In the genomic region with DNA sequence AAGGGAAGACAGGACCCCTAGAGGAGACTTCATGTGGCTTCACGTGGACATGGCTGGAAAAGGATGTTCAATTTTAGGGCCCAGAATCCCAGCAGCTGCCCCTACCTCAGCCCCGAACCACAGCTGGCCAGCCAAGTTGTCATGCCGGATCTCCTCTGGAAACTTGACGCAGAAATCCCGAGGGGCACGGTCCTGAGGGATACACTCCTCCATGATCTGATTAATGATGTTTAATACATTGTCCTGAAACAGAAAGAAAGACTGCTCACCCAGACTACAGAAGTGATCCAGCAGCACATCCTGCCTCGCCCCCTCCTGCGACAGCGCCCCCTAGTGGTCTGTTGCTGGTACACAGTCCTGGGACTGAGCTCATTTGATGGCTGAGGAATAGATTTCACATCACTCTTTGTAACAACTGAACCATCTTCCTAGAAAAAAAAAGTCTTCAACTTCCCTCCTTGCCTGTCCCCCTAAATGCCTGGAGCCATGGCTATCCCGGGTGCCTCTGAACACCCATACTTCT, we compare ENCODE assay signal across 8 mouse cellular contexts. TPM values are rescaled to one million over a fixed set of nuclear protein-coding genes. Genes with fewer than 3 reads are reported as not detected.
DNase-seq lines count a peak whose midpoint lies in the region; ATAC-seq and TF ChIP-seq lines count a peak whose summit lies in the region.

No protein-coding gene starts in this region.

- H3K4me3 ChIP-seq in forebrain, postnatal 0 days (ENCODE audit: low read depth, low read length): no peak overlapping the region
- no peak overlapping the region for H3K4me3 ChIP-seq in forebrain, embryonic 13.5 days
- no peak overlapping the region for H3K4me3 ChIP-seq in testis, adult 2 months (ENCODE audit: control insufficient read depth, low read depth, low read length)
- no peak overlapping the region for H3K4me3 ChIP-seq in embryonic facial prominence, embryonic 10.5 days

- no peak for DNase-seq in forebrain, postnatal 0 days
- DNase-seq in testis, postnatal 14 days (ENCODE audit: low spot score): no peak
- peak; percentile 64 for DNase-seq in embryonic facial prominence, embryonic 10.5 days (ENCODE audit: low spot score)
- DNase-seq in lung, postnatal 14 days: peak; percentile 58
- DNase-seq in thymus, adult 18-20 months: peak; percentile 61 to 65
- DNase-seq in frontal cortex, postnatal 36 days (ENCODE audit: low spot score in 2 of 2): no peak

- H3K4me1 ChIP-seq in forebrain, postnatal 0 days (ENCODE audit: insufficient read depth): no peaks in the 10 kb centered on the region
- H3K4me1 ChIP-seq in forebrain, embryonic 13.5 days: peaks cover 4% of the 10 kb centered on the region; the same call in 1 of the 2 replicates
- H3K4me1 ChIP-seq in testis, adult 2 months (ENCODE audit: control insufficient read depth, insufficient read depth, low read length): no peaks in the 10 kb centered on the region
- H3K4me1 ChIP-seq in embryonic facial prominence, embryonic 10.5 days: 0 out of 2 replicates have a peak, but pooled peaks cover 4% of the 10 kb centered on the region

- H3K36me3 ChIP-seq in forebrain, postnatal 0 days (ENCODE audit: insufficient read depth): no peaks in the 10 kb centered on the region; the same call in 1 of the 2 replicates
- H3K36me3 ChIP-seq in forebrain, embryonic 13.5 days (ENCODE audit: poor library complexity, severe bottlenecking): no peaks in the 10 kb centered on the region
- no peaks in the 10 kb centered on the region for H3K36me3 ChIP-seq in testis, adult 2 months (ENCODE audit: control insufficient read depth, insufficient read depth, low read length)
- no peaks in the 10 kb centered on the region for H3K36me3 ChIP-seq in embryonic facial prominence, embryonic 10.5 days (replicated peaks)

- 48% methylated on average over 10 of the region's 10 CpGs for WGBS in forebrain, postnatal 0 days
- 57% methylated on average over 10 of the region's 10 CpGs for WGBS in forebrain, embryonic 13.5 days
- 54% methylated on average over 10 of the region's 10 CpGs for WGBS in embryonic facial prominence, embryonic 10.5 days

- H3K9ac ChIP-seq in forebrain, postnatal 0 days: no peak overlapping the region
- H3K9ac ChIP-seq in forebrain, embryonic 13.5 days: no peak overlapping the region

- H3K27ac ChIP-seq in forebrain, postnatal 0 days (ENCODE audit: low read depth, low read length): no peak overlapping the region
- H3K27ac ChIP-seq in forebrain, embryonic 13.5 days: no peak overlapping the region
- no peak overlapping the region for H3K27ac ChIP-seq in testis, adult 2 months (ENCODE audit: control insufficient read depth, insufficient read depth, low read depth, low read length)
- no peak overlapping the region for H3K27ac ChIP-seq in embryonic facial prominence, embryonic 10.5 days (replicated peaks)

- no peak for TF ChIP-seq POLR2A in testis, adult 2 months (IDR thresholded peaks at IDR 0.05; ENCODE audit: control insufficient read depth, low read depth, low read length)

- H3K27me3 ChIP-seq in forebrain, postnatal 0 days (ENCODE audit: insufficient read depth, low read length): no peaks in the 10 kb centered on the region
- no peaks in the 10 kb centered on the region for H3K27me3 ChIP-seq in forebrain, embryonic 13.5 days
- no peaks in the 10 kb centered on the region for H3K27me3 ChIP-seq in testis, adult 2 months (ENCODE audit: control insufficient read depth, insufficient read depth, low read length)
- H3K27me3 ChIP-seq in embryonic facial prominence, embryonic 10.5 days (replicated peaks; ENCODE audit: low read depth, poor library complexity, severe bottlenecking): no peaks in the 10 kb centered on the region

- H3K4me2 ChIP-seq in forebrain, postnatal 0 days (ENCODE audit: low read depth): no peak overlapping the region
- no peak overlapping the region for H3K4me2 ChIP-seq in forebrain, embryonic 13.5 days

- peak; percentile 71 for TF ChIP-seq CTCF in forebrain, postnatal 0 days (IDR thresholded peaks at IDR 0.05; ENCODE audit: low read depth)
- TF ChIP-seq CTCF in testis, adult 2 months (IDR thresholded peaks at IDR 0.05; ENCODE audit: control insufficient read depth, insufficient read depth, insufficient replicate concordance, low read depth, low read length): peak; percentile 96; the same call in 1 of the 2 replicates

- no peak for ATAC-seq in forebrain, postnatal 0 days
- ATAC-seq in forebrain, embryonic 13.5 days: no peak

- no peaks in the 10 kb centered on the region for H3K9me3 ChIP-seq in forebrain, postnatal 0 days (ENCODE audit: low read length)
- no peaks in the 10 kb centered on the region for H3K9me3 ChIP-seq in forebrain, embryonic 13.5 days (replicated peaks)
- no peaks in the 10 kb centered on the region for H3K9me3 ChIP-seq in embryonic facial prominence, embryonic 10.5 days

RNA-seq across cellular contexts. Expression of a gene that starts 48.4 kb away (rescaled TPM):
- 75.9 and 88.9 TPM in 2 replicates for total RNA-seq in forebrain, postnatal 0 days (2014; rRNA removed)
- polyA plus RNA-seq in forebrain, postnatal 0 days (2015; fragmentation: Nextera tagmentation; extraction: Ambion mirVana): 18.1 and 23.7 TPM in 2 replicates
- 28.2 and 31.1 TPM in 2 replicates for polyA plus RNA-seq in forebrain, embryonic 13.5 days (2015; fragmentation: Nextera tagmentation; extraction: Ambion mirVana)
- 137 and 141 TPM in 2 replicates for polyA plus RNA-seq in testis, adult 2 months (2012; rRNA removed)
- polyA plus RNA-seq in embryonic facial prominence, embryonic 10.5 days (2016; fragmentation: Nextera tagmentation; extraction: Ambion mirVana): 18.7 and 23.0 TPM in 2 replicates

RNA-seq across cellular contexts. Expression of a gene that starts 52.3 kb away (rescaled TPM):
- total RNA-seq in forebrain, postnatal 0 days (2014; rRNA removed): 12.2 and 14.2 TPM in 2 replicates
- polyA plus RNA-seq in forebrain, postnatal 0 days (2015; fragmentation: Nextera tagmentation; extraction: Ambion mirVana): 3.6 and 4.0 TPM in 2 replicates
- polyA plus RNA-seq in forebrain, embryonic 13.5 days (2015; fragmentation: Nextera tagmentation; extraction: Ambion mirVana): 1.8 and 1.9 TPM in 2 replicates
- 2.5 and 3.2 TPM in 2 replicates for polyA plus RNA-seq in testis, adult 2 months (2012; rRNA removed)
- polyA plus RNA-seq in embryonic facial prominence, embryonic 10.5 days (2016; fragmentation: Nextera tagmentation; extraction: Ambion mirVana): 0.93 and 1.3 TPM in 2 replicates

RNA-seq across cellular contexts. Expression of a gene that starts 52.4 kb away (rescaled TPM):
- 0.08 and 0.24 TPM in 2 replicates for total RNA-seq in forebrain, postnatal 0 days (2014; rRNA removed)
- 0.10 and 0.23 TPM in 2 replicates for polyA plus RNA-seq in forebrain, postnatal 0 days (2015; fragmentation: Nextera tagmentation; extraction: Ambion mirVana)
- polyA plus RNA-seq in forebrain, embryonic 13.5 days (2015; fragmentation: Nextera tagmentation; extraction: Ambion mirVana): 0.08 TPM in 1 of 2 replicates, not detected in the other
- polyA plus RNA-seq in testis, adult 2 months (2012; rRNA removed): 23.1 and 25.7 TPM in 2 replicates
- 0.06 TPM in 1 of 2 replicates, not detected in the other for polyA plus RNA-seq in embryonic facial prominence, embryonic 10.5 days (2016; fragmentation: Nextera tagmentation; extraction: Ambion mirVana)

Comparison
In these comparisons a context has a peak if more than half of its experiments do, and no peak if none do; other contexts are left out.
1. DNase-seq: peak in embryonic facial prominence, embryonic 10.5 days (single experiment), lung, postnatal 14 days (single experiment) and thymus, adult 18-20 months (2 of 2); none in forebrain, postnatal 0 days (single experiment), testis, postnatal 14 days (single experiment) and frontal cortex, postnatal 36 days (0 of 2).
2. RNA of a gene that starts 52.4 kb away (polyA plus RNA-seq): 23.1 to 25.7 TPM in testis, adult 2 months; 0.10 to 0.23 TPM in forebrain, postnatal 0 days, 0.08 TPM in forebrain, embryonic 13.5 days and 0.06 TPM in embryonic facial prominence, embryonic 10.5 days; every median in the first group is over 10 times any median in the second.